Mouse (Mus musculus): Measurements from ENCODE around the gene Pou2f2.

The Pou2f2 gene

DNA sequence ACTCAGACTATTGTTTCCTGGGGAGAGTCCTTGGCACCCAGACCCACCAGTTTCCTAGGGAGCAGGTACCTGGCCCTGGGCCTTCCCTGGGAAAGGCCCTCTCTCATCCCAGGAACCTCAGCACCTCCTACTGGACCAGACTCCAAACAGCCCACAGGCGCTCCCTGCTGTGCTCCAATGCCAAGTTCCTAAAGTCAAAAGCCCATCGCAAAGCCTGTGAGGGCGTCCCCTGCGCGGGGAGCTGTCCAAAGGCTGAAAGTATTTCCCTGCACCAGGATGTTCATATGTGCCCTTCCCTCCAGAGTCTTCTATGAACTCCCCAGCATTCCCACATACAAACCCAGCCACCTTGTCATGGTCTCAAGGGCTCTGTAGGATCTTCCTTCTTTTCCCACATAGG, 37.8 kb downstream of the Pou2f2 start:
- DNase-seq: peak; percentile 62

DNA sequence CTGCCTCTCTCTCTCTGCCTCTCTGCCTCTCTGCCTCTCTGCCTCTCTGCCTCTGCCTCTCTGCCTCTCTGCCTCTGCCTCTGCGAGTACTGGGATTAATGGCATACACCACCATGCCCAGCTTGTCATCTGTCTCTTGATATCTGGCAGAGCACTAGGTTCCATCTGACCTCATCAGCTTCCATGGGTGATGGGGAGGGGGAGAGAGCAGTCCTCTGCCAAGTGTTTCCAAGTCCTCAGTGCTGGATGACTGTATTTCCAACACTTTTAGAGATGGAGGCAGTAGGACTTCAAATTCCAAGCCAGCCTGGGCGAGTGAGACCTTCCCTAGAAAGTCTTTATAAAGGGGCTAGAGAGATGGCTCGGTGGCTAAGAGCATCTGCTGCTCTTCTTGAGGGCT, 42.0 kb downstream of the Pou2f2 start:
- no peak for DNase-seq

DNA sequence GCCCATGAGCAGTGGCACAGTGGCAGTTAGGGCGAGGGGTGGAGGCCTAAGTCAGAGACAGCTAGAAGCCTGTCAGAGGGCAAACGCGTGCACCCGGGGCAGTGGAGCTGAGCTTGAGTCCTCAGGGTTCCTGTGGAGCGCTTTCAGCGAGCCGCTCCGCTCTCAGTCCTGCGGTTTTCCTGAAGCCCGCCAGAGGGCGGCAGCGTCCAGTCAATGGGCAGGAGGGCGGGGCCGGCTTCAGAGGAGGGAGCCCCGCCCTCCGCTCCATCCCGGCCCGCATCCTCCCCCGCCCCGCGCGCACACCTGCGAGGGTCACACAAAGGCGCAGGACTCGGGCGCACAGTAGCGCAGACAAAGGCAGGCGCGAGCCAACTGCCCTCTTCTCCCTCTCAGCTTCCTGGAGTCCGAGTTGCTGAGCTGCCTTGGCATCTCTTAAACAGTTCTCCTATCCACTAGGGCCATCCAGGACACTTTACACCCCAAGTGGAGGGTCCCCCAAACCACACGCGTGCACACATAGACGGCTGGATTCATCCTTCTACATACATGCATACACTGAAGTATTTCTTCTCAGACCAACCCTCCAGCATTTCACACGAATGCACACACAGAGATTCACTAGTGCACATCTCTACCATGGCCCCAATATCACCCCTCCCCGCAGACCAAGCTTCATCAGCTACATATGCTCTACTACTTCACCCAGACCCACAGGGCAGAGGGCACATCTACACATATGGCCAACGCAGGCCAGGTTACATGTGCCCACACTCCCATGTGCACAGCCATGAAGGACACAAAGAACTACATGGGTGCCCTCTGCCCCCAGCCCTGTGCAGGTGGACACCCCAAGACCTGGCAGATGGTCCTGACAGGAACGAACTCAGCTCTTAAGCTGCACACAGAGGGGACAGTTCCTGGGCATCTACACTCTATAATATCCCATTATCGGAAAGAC, 46.2 kb downstream of the Pou2f2 start:
- DNase-seq: peak; percentile 78 to 87

DNA sequence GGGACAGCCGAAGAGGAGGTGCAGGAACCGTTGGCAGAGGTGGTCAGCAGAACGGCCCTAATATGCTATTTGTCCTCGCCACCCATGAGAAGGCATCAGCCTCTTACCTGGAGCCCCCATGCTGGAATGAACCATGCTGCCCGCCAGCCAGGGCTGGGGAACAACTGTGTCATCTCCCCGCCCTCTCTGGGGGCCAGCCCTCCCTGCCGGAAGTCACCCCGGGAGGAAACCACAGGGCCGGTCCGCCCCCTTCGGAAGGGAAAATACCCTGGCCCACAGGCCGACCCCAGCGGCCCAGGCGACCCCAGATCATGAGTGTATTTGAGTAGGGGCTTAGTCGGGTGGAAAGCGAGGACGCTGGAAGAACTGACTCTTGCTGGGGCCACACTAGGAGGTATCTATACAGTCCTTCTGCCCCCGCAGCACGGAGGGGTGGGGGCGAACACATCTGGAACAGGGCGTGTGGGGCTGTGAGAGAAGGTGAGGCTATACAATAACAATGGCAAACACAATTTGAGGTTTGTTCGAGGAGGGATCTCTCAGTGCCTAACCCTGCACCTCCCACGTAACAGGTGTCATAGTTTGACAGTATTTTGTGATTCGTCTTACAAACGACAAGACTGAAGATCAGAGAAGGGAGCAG, 47.1 kb downstream of the Pou2f2 start:
- peak; percentile 53 for DNase-seq

DNA sequence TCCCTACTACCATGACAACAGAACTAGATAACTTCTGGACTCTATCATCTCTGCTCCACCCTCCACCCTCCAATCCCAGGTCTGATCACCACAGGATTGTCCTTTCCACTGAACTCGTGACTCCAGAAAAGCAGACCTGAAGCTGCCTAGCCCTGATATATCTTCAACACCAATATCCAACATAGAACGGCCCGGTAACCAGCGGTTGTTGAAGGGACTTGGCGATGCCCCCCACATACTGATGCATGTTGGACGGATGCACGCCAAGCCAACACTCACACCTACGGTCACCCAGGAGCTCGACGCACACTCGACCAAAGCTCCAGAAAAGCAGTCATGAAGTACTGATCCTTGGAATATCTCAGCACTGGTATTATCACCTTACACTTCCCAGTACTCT, 48.3 kb downstream of the Pou2f2 start:
- no peak for DNase-seq

DNA sequence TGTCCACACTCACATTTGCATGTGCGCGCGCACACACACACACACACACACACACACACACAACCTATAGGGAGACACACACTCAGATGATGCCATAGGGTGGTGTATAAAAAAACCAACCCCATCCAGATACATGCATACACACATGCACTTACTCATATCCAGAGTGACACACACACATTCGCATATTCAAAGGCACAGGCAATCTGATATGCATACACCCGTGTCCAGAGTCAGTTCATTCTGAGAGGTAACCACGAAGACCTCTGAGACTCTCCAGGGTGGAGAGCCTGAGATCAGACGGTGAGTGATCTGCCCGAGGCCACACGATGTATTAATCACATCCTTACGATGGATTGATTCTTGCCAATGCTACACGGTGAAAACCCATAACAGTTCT, 49.0 kb downstream of the Pou2f2 start:
- DNase-seq: no peak

DNA sequence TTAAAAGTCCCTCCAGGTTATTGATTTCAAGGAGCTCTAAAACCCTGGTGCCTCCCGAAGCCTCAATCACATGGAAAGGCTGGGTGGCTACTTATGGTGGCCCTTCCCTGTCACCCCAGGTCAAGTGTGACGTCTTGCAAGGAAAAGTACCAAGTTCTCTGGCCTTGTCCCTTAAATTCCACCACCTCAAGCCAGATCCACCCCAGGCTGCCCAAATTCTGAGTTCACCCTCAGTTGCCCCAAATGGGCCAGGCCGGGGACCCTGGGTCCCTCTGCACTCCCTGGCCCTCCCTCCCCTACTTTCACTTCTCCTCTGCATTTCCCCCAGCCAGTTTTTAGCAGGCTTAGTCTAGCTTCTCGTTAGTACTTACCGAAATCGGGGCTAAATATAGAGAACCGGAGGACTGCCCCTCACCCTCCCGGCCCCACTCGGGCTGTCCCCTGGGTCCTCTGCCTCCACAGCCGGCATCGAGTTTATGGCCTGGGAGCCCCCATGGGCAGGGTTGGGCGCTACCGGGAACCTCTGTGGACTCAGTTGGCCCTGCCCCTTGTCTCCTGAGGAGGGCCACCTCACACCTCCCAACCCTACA, 50.0 kb downstream of the Pou2f2 start:
- DNase-seq: peak; percentile 20 to 55

DNA sequence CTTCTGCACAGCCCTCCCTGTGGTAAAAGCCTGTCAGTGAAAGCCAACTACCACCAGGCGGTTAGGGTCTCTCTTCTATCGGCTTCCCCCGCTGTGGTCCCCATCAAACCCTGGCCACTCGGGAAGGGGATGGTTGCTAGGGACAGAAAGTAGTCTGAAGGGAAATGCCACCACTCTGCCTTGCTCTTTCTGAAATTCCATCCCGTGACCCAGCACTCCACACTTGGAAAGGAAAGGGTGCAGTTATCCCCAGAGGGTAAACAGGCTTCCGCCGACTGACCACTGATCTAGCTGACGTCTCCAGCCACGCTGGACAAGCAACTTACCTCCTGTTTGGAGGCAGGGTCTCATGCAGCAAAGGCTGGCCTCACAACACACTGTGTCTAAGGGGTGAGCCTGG, 51.6 kb downstream of the Pou2f2 start:
- no peak for DNase-seq

DNA sequence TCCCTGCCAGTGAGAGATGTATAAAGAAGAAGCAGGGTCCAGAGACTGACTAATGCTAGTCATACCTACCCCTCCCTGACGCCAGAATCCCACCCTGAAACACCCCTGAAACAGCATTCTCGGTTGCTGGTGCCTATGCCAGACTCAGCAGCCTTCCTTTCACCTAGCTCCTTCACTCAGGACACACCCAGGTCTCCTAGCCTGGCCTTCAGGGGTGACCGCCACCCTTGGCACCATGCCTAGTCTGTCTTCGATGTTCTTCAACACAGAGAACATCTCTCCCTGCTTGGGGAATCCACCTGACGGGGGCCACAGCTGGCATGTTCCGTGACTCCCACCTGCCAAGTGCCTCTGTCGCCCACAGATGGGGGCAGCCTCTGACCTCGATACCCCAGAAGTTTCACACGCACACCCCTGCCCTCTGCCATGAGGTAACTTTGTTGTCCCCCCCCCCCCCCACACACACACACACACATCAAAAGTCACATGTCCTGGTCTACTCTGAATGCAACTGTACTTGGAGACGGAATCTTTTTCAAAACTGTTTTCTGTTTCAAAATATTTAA, 53.7 kb downstream of the Pou2f2 start:
- DNase-seq: no peak

DNA sequence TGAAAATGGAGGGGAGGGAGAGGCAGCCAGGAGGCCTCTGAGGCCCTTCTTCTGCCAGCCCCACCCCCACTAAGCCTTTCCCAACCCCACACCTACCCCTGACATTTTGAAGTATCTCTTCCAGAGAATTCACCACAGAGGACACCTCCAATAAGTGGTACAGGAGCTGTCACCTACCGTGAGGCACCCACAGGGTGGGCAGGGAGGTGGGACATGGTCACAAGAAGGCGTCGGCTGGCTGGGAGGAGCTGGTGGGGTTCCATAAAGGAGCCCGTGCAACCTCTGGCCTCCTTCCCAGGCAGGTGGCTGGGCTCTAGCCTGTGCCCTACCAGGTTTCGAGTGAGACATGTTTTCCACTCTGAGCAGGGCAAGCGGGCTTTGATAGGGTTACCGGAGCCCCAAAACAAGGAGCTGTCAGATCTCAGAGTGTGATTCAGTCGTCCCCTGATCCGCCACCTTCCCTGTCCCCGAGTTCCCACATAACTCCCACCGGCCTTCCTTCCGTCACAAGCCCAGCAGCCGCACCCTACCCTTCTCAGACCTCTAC, 58.2 kb downstream of the Pou2f2 start:
- no peak for DNase-seq

DNA sequence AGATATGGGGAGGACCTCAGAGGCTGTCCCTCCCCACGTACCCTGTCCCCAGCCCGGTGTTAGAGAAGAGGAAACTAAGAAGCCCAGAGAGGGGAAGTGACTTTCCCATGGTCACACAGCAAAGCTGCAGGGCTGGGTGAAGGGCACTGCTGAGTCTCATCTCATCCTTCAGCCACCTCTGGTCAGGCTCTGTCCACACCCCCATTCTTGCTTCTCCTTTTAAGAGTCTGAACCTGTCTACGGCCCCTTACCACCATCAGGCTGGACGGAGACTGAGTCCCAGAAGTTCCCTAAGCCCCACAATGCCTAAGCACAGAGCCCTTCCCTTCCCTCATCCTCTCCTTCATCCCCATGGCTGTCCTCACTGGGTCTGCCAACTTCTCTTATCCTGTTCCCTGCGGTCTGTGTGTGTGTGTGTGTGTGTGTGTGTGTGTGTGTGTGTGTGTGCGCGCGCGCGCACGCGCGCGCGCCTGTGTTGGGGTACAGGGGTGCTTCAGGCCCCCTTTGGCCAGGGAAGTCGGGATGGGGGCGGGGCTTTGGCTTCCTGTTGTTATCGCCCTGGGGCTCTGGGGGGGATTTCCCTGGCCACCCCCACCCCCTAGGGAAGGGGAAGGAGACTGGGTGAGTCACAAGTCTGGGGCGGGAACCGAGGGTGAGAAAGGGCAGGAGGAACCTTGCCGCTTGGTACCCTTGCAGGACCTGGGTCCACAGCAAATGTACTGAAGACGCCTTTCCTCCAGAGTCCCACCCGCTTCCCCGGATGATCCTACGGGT, 59.3 kb downstream of the Pou2f2 start:
- DNase-seq: peak; percentile 58 to 68

DNA sequence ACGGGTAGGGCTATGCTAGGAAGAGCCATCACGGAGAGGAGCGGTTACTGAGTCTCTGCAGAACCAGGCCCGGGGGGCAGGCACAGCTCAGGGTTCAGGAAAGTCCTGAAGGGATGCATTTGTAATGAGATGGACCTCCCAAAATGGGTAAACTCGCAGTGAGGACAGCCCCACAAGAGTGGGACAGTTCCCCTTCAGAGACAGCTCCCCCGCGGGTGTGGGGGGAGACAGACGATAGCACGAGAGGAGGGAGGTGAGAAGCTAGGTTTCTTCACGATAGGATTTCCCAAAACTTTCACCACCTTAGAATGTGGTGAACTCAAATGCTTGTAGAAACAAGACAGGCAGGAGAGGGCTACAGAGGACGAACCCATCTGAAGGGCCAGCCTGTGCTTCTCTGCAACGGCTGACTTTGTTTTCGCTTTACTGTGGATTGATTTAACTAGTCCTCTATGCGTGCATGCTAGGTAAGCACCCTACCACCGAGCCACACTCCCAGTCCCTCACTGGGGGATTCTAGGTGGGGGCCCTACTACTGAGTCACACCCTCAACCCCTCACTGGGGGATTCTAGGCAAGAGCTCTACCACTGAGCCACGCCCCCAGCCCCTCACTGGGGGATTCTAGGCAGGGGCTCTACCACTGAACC, 66.4 kb downstream of the Pou2f2 start:
- DNase-seq: no peak

DNA sequence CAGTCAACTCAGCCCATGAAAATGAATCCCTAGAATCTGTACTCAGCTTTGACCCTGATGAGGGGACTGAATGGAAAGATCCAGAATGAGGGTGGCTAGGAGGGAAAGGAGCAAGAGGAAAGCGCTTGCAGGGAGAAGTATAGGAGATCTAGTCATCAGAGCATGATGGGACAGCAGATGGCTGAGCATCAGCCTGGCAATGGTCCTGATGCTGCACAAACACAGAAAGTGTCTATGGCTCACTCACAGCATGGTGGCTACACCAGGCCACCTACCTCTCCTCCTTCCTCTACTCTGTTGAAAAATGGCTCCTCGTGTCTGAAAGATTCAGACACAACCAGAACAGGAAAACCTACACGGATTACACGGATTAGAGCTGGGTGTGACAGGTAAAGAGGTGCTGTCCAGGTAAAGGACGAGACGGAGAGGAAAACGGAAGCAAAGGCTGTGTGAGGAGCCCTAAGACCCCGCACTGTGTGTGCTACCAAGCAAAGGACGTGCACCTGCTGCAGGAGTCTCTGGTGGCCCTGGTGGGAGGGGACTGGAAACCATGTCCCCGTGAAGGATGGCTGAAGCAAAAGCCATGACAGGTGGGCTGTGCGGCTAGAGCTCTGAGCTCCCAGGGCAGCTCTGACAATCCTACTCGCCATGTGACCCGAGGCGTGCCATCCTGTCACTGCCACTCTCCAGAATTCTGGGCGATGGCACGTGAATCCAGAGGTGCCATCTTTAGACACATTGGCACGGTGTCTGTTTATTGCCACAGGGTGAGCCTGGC, 67.2 kb downstream of the Pou2f2 start:
- no peak for DNase-seq

DNA sequence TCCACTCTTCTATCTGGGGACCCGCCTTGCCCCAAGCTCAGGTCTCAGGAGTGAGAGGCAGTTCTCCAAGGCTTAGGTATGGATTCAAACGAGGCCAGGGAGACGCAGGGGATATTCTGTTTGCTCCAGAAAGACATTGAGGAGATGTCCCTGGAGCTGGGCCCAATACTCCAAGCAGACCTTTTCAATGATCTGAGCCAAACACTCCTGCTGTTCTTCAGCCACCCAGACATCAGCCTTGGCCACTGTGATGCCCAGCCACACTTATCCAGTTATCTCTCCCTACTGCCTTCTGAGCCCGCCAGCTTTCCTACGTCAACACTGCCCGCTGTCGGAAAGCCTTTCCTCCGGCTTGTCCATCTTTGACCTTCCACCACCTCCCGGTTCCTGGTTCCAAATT, 69.2 kb downstream of the Pou2f2 start:
- DNase-seq: no peak

DNA sequence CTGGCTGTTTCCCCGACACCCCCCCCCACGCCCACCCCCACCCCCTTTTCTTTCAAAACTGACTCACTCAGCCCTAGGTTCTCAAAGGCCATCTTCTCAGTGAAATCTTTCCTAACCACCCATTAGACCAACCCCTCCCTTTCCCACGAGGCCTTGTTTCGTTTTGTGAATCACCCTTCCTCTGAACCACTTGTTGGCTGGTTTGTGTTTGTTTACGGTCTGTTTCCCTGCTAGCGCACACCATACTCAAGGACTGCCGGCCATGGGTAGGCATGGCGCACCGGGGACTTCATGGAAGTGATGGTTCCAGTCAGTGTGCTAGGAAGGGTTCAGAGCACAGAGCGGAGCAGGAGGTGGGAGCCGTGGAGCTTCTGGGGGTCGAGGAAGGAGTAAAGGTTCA, 70.2 kb downstream of the Pou2f2 start:
- no peak for DNase-seq

DNA sequence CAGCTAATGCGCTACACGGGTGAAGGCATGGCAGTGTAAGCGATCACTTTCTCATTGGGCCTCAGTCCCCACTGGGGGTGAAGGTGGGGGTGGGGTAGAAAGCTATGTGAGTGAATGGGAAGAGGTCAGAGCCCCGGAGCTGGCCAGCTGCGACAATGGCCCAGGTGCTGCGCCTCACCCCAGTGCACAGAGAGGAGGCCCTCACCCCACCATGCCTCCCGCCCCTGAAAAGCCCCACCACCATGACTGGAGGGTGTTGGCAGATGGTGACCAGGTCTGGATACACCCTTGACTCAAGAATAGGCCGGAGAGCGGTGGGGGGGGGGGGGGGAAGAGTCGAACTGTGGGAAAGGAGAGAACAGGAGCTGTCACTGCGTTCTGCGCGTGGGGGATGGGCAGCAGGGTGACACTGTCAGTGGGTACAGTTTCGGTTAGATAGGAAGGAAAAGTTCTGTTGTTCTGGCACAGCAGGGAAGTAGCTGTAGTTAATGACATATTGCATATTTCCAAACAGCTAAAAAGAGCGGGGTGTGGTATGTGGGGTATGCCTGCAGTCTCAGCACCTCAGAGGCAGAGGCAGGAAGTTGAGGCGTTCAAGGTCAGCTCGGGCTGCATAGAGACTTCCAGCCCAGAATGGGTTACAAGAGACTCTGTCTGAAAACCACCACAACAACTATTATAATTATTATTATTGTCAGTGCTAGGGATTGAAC, 72.6 kb downstream of the Pou2f2 start:
- no peak for DNase-seq

DNA sequence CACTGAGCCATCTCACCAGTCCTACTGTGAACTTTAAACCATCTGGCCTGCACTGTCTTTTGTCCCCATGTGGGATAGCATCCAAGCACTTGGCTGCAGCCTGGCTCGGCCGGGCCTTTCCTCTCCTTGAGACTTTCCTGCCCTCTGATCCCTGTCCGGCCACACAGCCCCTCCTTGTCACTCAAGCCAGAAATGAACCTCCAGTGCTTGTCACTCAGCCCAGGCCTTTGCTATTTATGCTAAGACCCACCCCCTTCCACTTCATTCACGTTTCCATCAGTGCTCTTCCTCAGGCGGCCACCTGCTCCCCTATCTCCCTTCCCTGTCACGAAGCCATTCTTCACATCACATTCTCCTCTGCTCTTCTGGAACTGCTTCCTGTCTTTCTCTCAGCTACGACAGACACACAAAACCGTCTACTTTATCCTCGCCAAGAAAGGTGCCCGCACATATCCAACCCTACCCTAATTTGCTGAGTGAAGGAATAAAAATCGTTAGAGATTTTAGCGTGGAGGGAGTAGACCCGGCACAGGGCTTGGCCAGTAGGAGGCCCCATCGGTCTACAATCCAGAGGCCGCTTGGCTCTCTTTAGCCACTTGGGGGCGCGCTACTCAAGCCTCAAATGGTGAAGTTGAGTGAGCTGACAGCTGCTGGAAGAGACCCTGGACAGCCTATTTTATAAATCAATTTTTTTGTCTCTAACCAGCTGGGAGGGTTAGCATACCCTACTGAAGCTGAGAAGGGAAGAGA, 73.9 kb downstream of the Pou2f2 start:
- DNase-seq: peak; percentile 67 to 88

DNA sequence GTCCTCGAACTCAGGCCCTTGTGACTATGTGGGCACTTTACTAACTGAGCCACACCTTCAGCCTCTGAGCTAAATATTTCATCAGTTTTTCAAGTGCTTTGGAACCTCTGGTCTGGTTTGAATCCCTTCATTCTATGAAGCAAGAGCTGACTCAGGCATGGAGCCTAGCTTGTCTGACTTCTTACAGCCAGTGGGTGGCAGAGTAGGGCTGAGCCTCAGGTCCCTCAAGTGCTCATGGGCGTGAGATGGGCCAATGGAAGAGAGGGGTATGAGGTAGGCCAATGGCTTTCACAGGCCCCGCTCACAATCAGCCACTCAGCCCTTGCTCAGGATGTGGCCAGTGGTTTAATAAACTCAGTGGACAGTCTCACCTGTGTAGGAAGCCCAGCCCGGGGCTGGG, 79.9 kb downstream of the Pou2f2 start:
- no peak for DNase-seq

DNA sequence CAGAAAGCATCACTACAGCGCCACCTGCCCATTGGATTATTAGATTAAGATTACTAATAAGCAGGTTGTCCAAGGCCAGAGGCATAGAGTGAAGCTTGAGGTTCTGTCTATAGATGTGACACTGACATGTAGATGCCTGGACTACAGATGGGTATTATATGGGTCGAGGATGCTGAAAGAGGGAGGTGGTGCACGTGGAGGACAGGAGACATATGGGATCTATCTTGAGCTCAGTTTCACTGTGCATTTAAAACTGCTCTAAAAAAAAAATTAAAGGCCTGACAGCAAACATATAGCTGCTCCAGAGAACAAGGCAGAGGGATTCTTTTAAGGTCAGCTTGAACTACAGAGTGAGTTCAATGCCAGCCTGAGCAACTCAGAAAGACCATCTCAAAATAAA, 81.4 kb downstream of the Pou2f2 start:
- no peak for DNase-seq

DNA sequence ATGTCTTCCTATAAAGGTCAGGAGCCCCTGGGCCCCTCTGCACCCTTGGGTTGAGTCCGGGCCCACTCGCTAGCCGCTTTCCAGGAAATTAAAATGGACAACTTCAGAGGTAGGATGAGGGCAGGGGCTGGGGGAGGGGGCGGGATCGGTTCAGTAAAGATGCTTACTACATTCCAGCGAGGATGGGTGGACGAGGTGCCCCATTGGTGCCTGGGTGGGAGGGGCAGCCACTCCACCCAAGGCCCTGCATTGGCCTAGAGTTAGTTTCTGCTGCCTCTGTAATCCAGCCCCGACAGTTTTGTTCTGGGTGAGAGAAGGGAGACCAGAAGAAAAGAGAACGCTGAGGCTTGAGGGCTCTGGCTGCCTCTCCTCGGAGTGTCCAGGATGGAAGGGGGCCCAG, 89.7 kb downstream of the Pou2f2 start:
- DNase-seq: no peak

Measured in lung, postnatal 4 days (tissue).